Mouse (Mus musculus): ENCODE measurements at regions not wholly inside any gene's neighbourhood (a gene's known extent, or its start where the extent isn't known, plus 50 kb on each side); places are given as distances from the start of the nearest gene placed in this dataset.

DNA sequence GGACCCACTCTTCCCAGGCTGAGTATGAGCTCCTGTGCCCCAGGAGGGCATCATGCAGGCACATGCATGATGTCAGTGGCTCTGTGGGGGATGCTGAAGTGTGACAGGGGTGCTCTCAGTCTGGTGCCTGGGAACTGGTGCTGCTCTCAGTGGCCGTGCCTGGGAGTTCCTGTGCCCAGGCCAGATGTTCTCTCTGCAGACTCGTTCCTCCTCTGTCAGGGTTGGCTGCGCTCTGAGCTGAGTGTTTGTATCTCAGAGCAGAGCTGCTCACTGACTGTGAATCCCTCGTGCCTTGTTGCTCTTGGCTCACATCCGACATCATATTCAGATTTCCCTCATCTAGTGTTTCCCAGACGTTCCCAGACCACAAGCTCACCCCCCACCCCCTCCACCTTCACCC is 382.5 kb upstream of the Hs6st1 start:
- TF ChIP-seq CTCF (conservative IDR thresholded peaks at IDR 0.05; ENCODE audit: low read length) (no peak), NANOG (IDR thresholded peaks at IDR 0.05; ENCODE audit: borderline replicate concordance, low read length) (no peak), POU5F1 (IDR thresholded peaks at IDR 0.05; ENCODE audit: borderline replicate concordance, low read length) (no peak)

Data from E14TG2a.4 (cell line).